Mouse (Mus musculus) intestine, postnatal 0 days (tissue): ENCODE results near the gene Gm10053. TPM values are rescaled to one million over a fixed set of nuclear protein-coding genes. Genes with fewer than 3 reads are reported as not detected.
"Not testable (repeated sequence)": the region's sequence is repeated elsewhere in the genome, so short reads cannot be mapped to it uniquely, and the experiment has no call there.

Experiments used
- ATAC-seq: fragments of 200-750 bp; cut with Nextera tagmentation; 2 replicates; pipeline ENCODE4 v1.8.0; 2017; ENCODE audit warnings: mild to moderate bottlenecking, moderate TSS enrichment, moderate library complexity
- H3K27ac ChIP-seq: fragments of 300-500 bp; sonication (generic); 2 replicates; pipeline ENCODE4 v1.5.1; 2014; ENCODE audit warnings: mild to moderate bottlenecking, low read depth, low read length, moderate library complexity
- H3K27me3 ChIP-seq: fragments of 300-500 bp; sonication (generic); replicated peaks from 2 replicates; pipeline ENCODE4 v1.6.1; 2014; ENCODE audit warnings: low read length, mixed read lengths; ENCODE audit not compliant: control insufficient read depth, insufficient read depth
- H3K36me3 ChIP-seq: fragments of 300-500 bp; sonication (generic); 2 replicates; pipeline ENCODE4 v1.6.1; 2014; ENCODE audit warnings: mild to moderate bottlenecking, moderate library complexity; ENCODE audit not compliant: control insufficient read depth, insufficient read depth
- H3K4me1 ChIP-seq: fragments of 300-500 bp; sonication (generic); replicated peaks from 2 replicates; pipeline ENCODE4 v1.6.1; 2014; ENCODE audit warnings: antibody characterized with exemption, low read length, mixed read lengths; ENCODE audit not compliant: control insufficient read depth, insufficient read depth
- H3K4me2 ChIP-seq: fragments of 300-500 bp; sonication (generic); replicated peaks from 2 replicates; pipeline ENCODE4 v1.6.1; 2014; ENCODE audit warnings: low read depth, mild to moderate bottlenecking, moderate library complexity
- H3K4me3 ChIP-seq: fragments of 300-500 bp; sonication (generic); 2 replicates; pipeline ENCODE4 v1.5.1; 2014; ENCODE audit warnings: low read depth, low read length
- H3K9ac ChIP-seq: fragments of 300-500 bp; sonication (generic); 2 replicates; pipeline ENCODE4 v1.6.1; 2014; ENCODE audit warnings: mild to moderate bottlenecking, low read depth, low read length
- H3K9me3 ChIP-seq: fragments of 300-500 bp; sonication (generic); 2 replicates; pipeline ENCODE4 v1.6.1; 2016; ENCODE audit warnings: mixed run types; ENCODE audit not compliant: control insufficient read depth
- CTCF ChIP-seq: sonication (generic); IDR thresholded peaks from 2 replicates; pipeline ENCODE4 v1.5.1; 2016; ENCODE audit warnings: low read depth, mild to moderate bottlenecking, control low read depth, antibody characterized with exemption, moderate library complexity
- WGBS: fragments of 180-500 bp; shearing (Covaris S2); extraction: QIAGEN DNeasy Blood & Tissue Kit; methylation state at CpG from one replicate; pipeline ENCODE4 v1.1.7; 2014; 5-methylcytosine and 5-hydroxymethylcytosine counted together
- polyA plus RNA-seq: library from polyadenylated mRNA; unstranded; fragments of >200 nt; fragmentation: Nextera tagmentation; extraction: Ambion mirVana; gene quantifications from 2 replicates; pipeline ENCODE4 v1.2.1, GENCODE M21; 2015

The Gm10053 gene
- 473 and 580 TPM in 2 replicates for polyA plus RNA-seq

DNA sequence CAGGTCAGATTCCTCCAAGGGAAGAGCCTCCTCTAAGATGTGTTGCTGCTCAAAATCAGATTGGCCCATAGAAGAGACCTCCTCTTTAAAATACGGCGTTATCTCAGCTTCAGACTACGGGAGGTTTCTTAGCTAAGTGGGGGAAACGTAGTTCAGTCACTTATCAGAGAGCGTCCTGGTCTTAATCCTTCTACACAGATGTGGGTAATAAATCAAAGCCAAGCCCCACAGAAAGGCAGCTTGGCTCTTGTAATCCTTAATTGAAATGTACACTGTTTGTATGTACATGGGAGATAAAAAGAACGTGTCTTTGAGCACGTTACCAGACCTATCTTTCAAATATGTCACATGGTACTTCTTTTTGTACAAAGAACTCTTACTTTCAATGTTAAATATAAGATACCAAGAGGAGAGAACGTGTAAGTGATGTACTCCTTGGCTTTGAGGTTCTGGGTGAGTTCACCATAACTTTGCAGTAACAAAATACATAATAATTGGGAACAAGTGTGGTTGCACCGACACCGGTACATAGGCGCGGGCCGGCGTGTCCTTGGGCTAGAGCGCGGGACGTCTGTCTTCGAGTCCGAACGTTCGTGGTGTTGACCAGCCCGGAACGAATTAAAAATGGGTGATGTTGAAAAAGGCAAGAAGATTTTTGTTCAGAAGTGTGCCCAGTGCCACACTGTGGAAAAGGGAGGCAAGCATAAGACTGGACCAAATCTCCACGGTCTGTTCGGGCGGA is at the start of gene Gm10053:
Gm10053 (plus strand) TSS at position 558 of the 742 bp plus-strand sequence.
- 60% methylated on average over 23 of the region's 26 CpGs for WGBS
- not testable (repeated sequence) for H3K9ac ChIP-seq, H3K4me1 ChIP-seq, H3K27ac ChIP-seq, H3K36me3 ChIP-seq, H3K4me2 ChIP-seq, H3K9me3 ChIP-seq, H3K4me3 ChIP-seq, H3K27me3 ChIP-seq, ATAC-seq

DNA sequence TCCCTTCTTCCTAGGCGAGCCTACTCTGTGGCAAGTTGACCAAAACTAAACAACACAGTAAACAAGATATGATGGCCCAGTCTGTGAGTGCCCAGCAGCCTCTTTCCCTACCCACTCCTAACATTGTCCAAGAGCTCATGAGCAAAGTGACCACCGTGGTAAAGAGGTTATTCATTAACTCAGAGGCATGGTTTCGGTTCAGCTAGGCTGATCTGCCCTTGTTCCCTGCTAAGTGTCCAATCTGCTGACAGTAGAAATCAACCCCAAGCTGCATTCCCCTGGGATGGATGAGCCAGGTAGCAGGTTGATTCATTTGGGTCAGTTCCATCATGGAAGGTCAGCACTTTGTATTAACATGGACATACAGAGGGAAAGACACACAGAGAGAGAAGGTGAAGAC is 33.4 kb upstream of the Gm10053 start:
- no peaks in the 10 kb centered on the region for H3K4me1 ChIP-seq
- 58% methylated on average over 3 of the region's 3 CpGs for WGBS
- no peak overlapping the region for H3K4me2 ChIP-seq
- no peak overlapping the region for H3K27ac ChIP-seq
- no peak for ATAC-seq
- H3K36me3 ChIP-seq = no peaks in the 10 kb centered on the region
- no peak overlapping the region for H3K4me3 ChIP-seq
- no peaks in the 10 kb centered on the region for H3K9me3 ChIP-seq
- H3K9ac ChIP-seq = no peak overlapping the region
- no peaks in the 10 kb centered on the region for H3K27me3 ChIP-seq
- TF ChIP-seq CTCF = no peak

GRCm38 (mm10) chr19:24845007-24845546 is 30.4 kb upstream of the Gm10053 start:
- H3K27me3 ChIP-seq = no peaks in the 10 kb centered on the region
- 46% methylated on average over 7 of the region's 7 CpGs for WGBS
- H3K4me1 ChIP-seq = no peaks in the 10 kb centered on the region; the same call in 1 of the 2 replicates
- TF ChIP-seq CTCF = no peak
- H3K9ac ChIP-seq = no peak overlapping the region
- no peak overlapping the region; the same call in 1 of the 2 replicates for H3K4me2 ChIP-seq
- H3K36me3 ChIP-seq = no peaks in the 10 kb centered on the region
- H3K4me3 ChIP-seq = no peak overlapping the region
- H3K9me3 ChIP-seq = no peaks in the 10 kb centered on the region
- H3K27ac ChIP-seq = no peak overlapping the region
- no peak for ATAC-seq

- Histone ChIP-seq H3K4me1 (no peaks in the 10 kb centered on the region; the same call in 1 of the 2 replicates), H3K27ac (no peak overlapping the region), H3K9ac (no peak overlapping the region), H3K9me3 (no peaks in the 10 kb centered on the region), H3K4me2 (no peak overlapping the region; the same call in 1 of the 2 replicates), H3K27me3 (no peaks in the 10 kb centered on the region), H3K4me3 (no peak overlapping the region), H3K36me3 (no peaks in the 10 kb centered on the region)
- peak; percentile 56; the same call in 1 of the 2 replicates for ATAC-seq
- 13% methylated on average over 7 of the region's 7 CpGs for WGBS
- no peak for TF ChIP-seq CTCF
Observed at GRCm38 (mm10) chr19:24848345-24848744, 27.1 kb upstream of the Gm10053 start.

GRCm38 (mm10) chr19:24848844-24849243 is 26.6 kb upstream of the Gm10053 start:
- Histone ChIP-seq H3K9ac (no peak overlapping the region), H3K4me3 (no peak overlapping the region), H3K9me3 (no peaks in the 10 kb centered on the region), H3K27me3 (no peaks in the 10 kb centered on the region), H3K36me3 (no peaks in the 10 kb centered on the region), H3K27ac (no peak overlapping the region), H3K4me2 (no peak overlapping the region; the same call in 1 of the 2 replicates), H3K4me1 (no peaks in the 10 kb centered on the region; the same call in 1 of the 2 replicates)
- 83% methylated on average over 2 of the region's 2 CpGs for WGBS
- no peak for TF ChIP-seq CTCF
- ATAC-seq = no peak

GRCm38 (mm10) chr19:24851456-24852315 is 23.8 kb upstream of the Gm10053 start:
- H3K27ac ChIP-seq = no peak overlapping the region
- peak overlapping the region; percentile 37 for H3K4me2 ChIP-seq
- no peak for ATAC-seq
- no peaks in the 10 kb centered on the region; the same call in 1 of the 2 replicates for H3K4me1 ChIP-seq
- no peaks in the 10 kb centered on the region for H3K36me3 ChIP-seq
- H3K9me3 ChIP-seq = no peaks in the 10 kb centered on the region
- H3K27me3 ChIP-seq = no peaks in the 10 kb centered on the region
- WGBS = 56% methylated on average over 21 of the region's 21 CpGs
- no peak overlapping the region for H3K9ac ChIP-seq
- H3K4me3 ChIP-seq = no peak overlapping the region; the same call in 1 of the 2 replicates
- TF ChIP-seq CTCF = no peak
